Mouse (Mus musculus) CD4-positive, CD25-positive, alpha-beta regulatory T cell, adult 4 months (primary cell): ENCODE measurements at regions not wholly inside any gene's neighbourhood (a gene's known extent, or its start where the extent isn't known, plus 50 kb on each side); places are given as distances from the start of the nearest gene placed in this dataset.

Experiments used
- ATAC-seq: one replicate; pipeline ENCODE4 v1.8.0; 2017

DNA sequence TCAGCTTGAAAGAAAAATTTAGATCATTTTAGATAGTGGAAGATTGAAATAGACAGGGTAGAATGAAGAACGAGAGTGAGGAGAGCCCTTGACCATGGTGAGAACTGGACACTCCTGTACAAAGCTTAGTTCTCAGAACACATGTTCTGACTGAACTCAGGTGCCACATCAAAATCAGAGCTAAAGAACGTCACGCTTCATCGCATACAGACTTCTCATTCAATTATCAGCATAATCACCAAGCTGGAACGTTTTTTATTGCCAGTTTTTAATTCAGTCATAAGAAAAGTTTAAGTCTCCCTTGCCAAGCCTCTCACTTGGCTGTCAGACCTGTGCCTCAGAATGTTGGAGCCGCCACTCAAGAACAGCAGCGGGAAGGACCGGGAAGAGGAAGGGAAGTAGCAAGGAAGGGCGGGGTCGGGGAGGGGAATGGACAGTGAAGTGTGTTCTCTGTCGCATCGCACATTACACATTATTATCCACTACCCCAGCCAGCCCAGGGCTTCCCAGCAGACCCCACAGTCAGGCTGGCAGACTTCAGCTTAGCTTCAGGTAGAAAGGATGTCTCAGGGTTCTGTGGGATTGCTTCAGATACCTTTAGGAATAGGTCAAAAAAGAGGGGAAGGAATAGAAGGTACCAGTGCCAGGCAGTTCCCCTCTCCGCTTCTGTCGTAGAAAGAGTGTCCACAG, 140.1 kb upstream of the Smim15 start:
- no peak for ATAC-seq

- ATAC-seq, result peak; percentile 73
Observed at GRCm38 (mm10) chr13:107903150-107903959, 140.9 kb upstream of the Smim15 start.

DNA sequence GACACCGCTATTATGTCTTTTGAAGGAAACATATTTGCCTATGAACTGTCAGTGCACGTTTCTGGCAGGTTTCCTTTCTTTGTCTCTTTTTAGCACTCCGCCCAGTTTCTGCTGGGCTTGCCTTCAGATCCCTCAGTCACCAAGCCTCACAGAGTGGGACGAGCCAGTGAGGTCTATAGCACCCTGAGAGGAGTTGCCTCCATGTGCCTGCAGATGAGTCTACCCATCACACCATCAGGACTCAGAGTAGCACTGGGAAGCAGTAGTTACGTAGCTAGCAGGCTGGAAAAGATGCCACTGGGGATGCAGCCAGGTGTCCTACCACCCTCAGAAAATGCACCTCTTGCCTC, 141.5 kb upstream of the Smim15 start:
- no peak for ATAC-seq

DNA sequence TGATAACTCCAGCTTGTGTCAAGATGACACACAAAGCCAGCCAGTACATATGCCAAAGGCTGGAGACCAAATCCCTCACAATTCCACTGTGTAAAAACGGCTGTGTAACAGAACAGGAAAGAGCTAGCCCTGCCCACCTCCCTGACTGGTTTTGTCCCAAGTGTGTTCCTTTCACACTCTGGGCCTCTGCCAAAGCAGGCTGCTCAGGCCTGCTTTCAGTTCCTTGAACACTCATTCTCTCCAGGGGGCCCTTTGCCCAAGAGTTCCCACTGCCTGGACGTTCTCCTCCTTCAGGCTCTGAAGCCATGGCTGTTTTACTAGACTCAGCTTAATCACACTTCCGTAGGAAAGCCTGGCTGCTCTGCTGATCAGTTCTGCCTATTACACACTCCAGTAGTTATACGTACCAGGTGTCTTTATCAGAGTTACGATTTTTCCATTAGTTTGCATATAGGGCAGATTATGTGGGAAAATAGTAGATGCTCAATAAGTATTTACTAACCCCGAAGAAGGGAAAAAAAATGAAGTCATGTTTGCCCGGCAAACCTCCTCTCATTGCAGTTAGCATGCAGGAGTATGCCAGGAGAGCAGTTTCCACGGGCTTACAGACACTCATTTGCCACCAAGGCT, 144.5 kb upstream of the Smim15 start:
- no peak for ATAC-seq

- no peak for ATAC-seq
Observed at GRCm38 (mm10) chr13:107897646-107898045, 146.6 kb upstream of the Smim15 start.

DNA sequence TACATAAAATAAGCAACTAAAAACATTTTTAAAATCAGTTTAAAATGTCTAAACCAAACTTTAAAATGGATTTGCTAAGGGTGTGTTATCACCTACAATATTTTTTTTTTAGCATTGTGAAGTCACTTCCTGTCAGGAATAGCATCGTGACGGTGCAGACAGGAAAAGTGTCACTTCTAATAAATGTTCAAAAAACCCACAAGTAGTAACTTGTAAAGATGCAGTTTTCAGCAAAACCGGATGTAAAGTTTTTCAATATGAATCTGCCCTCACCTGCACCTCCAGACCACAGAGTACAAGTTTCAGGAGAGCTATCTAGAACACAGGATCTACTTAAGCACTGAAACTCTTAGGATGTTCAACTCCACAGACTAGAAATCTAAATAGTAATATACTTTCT, 147.1 kb upstream of the Smim15 start:
- ATAC-seq, result peak; percentile 94

DNA sequence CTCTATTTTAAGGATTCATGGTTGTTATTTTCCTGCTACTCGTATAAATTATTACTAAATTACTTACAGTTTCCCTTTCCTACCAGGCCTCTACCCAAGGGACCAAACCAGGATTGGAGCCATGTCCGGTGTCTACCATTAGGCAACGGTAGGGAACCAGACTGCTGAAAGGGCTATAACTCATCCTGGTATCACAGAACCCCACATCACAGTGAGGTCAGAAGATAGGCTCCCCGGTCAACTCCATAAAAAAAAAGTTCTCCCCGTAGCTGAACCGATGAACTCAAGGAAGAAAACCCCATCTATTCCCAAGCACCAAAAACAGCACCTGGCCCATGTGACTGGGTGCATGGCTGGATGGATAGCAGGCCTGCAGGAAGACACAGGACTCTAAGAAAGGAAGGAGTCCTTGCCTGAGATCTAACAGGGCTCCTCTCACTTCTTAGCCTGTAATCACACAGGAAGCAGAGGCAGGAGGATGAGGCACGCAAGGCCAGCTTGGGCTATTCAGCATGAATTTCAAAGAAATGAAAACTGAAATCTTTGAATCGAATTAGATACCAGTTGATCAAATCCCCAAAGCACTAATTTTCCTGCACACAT, 150.6 kb upstream of the Smim15 start:
- no peak for ATAC-seq

GRCm38 (mm10) chr13:107893081-107893480, 151.2 kb upstream of the Smim15 start:
- ATAC-seq, result no peak

DNA sequence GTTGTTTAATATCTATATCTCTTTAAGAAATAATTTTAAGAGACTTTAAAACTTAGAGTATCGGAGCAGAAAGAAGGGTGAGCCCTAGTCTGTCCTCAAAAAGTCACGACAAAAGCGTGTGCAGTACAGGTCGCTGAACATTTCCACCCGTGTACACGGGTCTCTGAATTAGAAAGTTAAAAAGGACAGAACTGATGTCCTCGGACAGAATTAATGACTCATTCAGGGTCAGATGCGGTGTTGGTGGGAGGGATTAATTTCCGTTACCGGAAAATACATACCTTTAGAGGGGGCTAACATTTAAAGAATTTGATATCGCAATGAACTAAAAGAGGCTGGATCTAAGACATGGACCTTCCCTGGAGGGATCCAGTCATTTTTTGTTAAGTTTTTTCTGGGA, 152.3 kb upstream of the Smim15 start:
- no peak for ATAC-seq

DNA sequence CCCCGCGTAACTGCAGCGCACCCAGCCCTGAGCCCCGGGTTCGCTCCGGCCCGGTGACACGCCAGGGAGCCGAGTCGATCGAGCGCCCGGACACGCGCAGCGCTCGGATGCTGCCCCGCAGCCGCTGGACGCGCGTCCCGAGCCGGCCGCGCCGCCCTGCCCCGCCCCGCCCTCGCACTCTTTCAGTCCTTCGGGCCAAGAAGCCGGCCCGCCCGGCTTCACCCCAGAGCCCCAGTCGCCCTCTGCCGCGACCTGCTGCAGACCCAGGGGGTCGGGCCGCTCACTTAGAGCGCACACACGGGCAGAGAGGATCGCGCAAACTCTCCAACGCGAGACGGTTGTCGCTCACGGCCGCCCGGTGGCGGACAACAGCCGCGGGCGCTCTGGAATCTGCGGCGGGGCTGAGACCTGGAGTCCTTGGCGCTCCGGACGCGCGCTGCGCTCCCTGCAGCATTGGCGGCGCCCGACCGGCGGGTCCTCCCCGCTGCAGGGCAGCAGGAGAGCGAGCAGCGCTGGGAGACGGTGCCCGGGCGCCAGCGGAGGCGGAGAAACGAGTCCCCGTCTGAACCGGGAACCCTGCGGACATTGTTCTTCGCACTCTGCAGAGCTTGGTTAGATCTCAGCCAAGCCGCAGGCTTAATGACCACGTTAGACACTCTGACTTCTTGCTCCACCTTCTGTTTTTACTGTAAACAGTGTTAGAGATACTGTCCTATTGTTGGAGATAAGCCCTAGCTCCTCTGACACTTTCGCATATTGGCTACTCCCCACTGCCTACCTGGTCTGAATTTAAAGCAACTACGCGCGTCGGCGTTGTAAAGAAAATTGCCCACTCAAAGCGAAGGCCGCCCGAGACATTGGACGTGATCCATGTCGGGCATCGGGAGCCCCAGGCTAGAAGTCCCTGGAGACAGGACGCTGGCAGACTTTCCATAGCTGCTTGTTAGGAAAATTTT, 153.1 kb upstream of the Smim15 start:
- no peak for ATAC-seq

GRCm38 (mm10) chr13:107889985-107890865, 154.0 kb upstream of the Smim15 start:
- ATAC-seq, result peak; percentile 83

DNA sequence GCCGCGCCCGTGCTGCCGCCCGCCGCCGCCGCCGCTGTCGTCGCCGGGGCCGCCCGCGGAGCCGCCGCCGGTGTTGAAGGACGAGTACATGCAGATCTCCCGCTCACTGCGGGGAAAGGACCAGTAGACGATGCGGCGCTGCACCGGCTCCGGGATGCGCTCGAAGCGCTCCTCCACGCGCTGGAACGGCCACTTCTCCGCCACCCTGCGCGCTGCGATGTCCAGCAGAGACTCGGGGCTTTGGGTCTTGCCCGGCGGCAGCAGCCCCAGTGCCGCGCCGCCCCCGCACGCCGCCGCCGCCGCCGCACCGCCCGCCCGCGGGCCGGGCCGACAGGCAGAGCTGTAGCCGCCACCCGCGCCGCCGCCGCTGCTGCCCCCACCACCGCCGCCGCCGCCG, 154.7 kb upstream of the Smim15 start:
- ATAC-seq, result no peak

DNA sequence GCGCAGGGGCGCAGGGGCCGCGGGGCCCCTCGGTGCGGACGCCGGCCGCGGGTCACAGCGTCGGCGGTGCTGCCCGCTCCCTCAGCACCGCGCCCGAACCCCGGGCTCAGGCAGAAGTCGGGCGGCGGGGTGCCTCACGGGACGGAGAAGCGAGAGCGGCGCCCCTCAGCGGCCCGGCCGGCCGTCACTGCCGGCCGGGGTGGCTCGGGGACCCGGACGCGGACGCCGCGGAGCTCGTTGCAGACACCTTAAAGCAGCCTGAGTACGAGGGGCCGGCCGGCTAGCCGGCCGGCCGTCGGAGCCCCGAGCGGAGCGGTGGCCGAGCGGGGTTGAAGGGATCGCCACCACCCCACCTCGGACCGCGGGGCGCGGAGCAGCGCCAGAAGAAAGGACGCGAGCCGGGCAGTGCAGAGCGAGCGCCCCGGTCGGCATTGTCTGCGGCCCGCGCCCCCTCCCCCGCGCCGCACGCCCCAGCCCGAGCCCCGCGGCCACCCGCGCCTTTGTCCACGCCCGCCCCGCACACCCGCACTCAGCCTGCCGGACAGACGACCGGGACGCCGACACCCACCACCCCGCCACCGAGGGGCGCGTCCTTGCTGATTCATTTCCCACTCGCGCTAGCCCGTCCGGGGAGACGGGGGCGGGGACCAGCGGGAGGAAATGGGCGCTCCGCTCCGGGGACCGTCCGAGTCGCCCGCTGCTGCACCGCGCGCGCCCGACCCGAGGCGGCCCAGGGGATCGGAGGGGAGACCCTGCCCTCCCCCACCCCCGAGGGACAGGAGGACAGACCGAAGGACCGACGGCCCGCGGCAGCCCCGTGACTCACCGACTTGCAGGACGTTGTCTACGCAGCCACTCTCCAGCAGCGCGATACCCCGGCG, 155.4 kb upstream of the Smim15 start:
- no peak for ATAC-seq

DNA sequence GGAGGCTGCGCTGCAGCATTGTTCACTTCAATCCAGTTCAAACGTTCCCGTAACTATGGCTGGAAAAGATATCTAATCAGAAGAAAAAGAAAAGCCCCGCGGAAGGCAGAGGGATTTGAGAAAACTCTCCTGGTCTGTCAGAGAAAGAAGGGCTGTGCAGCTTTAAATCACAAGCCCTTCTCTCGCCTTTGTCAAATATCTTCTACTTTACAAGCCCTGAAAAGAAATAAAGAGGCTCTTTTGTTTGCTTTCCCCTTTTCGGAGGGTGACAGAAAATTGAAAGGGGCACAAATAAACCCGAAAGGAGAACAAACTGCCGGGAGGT, 156.1 kb upstream of the Smim15 start:
- no peak for ATAC-seq

DNA sequence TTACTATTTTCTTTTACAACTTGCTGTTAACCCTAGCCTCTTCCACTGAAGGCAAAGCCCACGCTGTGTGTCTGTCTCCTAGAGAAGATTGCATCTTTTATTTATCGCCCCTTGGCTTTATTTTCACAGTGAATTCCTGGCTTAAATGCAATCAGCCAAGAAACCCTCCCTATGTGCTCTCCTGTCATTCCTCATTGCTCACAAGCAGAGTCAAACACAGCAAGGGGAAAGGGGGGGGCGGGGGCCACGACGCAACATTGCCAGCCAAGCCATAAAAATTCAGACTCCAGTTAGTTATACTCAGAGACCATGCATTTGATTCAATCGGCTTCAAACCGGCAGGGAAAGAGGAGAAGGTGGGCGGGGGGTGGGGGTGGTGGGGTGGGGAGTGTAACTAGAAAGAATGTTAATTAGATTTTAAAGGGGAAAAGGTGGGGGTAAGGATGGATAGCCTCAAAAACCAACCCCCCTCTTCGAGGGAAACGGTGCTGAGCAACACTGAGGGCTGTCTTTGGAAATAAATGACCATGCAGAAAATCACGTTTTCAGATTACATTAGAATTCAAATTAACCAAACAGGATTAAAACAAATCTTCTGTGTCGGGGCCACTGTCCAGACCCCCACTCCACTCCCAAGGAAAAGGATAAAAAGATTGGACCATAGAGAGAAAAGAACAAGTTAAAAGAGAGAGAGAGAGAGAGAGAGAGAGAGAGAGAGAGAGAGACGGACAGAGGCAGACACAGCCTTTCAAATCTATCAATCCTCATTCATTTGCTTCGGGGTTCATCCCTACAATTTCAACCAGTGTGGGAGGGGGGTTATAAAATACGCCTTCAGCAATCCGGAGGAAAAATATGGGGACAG, 156.6 kb upstream of the Smim15 start:
- ATAC-seq, result no peak

DNA sequence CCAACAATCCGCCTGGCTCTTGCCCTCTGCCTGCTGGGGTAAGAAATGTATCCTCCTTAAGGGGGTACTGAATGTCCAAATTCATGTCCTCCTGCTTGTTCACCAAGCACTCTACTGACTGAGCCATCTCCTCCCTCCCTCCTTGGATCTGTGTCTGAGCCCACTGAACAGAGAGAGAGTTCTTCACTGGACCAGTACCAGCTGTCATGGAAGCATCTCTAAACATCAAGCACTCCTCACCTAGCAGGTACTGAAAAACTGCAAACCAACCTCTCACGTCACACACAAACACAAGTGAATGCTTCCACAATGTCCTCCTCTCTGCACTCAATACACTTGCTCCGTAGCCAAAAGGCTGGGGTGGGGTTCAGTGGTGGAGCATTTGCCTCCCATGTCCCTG, 159.4 kb upstream of the Smim15 start:
- ATAC-seq, result no peak

DNA sequence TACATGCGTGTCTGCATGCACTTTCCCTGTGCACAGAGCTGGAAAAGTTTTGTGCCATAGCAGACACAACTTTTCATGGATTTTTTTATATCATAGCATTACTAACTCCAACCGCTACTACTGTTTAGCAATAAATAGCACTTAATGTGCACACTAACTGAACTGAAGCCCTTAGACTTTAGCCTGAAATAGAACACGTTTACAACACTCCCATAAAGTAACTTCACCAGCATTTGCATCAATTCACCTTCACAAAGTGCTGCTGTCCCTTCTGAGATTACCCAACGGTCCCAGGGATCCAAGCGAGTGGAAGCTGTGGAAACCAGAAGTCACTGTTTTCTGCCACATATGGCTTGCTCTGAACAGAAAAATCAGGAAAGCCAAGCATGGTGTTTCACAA, 161.9 kb upstream of the Smim15 start:
- ATAC-seq, result no peak

DNA sequence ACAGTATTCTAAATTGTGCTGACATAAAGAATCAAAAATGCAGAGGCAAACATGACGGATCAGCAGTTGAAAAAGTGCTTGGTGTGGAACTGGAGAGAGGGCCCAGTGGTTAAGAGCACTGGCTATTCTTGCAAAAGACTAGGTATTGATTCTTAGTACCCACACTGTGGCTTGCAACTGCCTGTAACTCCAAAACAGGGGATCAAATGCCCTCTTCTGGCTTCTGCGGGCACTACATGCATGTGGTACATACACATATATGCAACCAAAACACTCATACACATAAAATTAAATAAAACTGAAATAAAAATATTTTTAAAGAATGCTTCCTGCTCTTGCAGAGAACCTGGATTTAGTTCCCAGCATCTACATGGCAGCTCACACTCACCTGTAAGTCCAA, 163.7 kb upstream of the Smim15 start:
- ATAC-seq, result no peak

GRCm38 (mm10) chr13:107879535-107879934, 164.7 kb upstream of the Smim15 start:
- no peak for ATAC-seq
